Mouse (Mus musculus) heart, adult 2 months (tissue): ENCODE measurements around the gene Nup205. TPM values are rescaled to one million over a fixed set of nuclear protein-coding genes. Genes with fewer than 3 reads are reported as not detected.

ENCODE experiments used
- DNase-seq, 2 experiments: peaks; one replicate each; pipeline ENCODE4 v3.0.0; 2021
- H3K27ac ChIP-seq: fragments of 200-600 bp; 2 replicates; pipeline ENCODE4 v1.8.1; 2022
- H3K27me3 ChIP-seq: fragments of 200-500 bp; 2 replicates; pipeline ENCODE4 v1.6.1; 2012; ENCODE audit warnings: mild to moderate bottlenecking, low read length, inconsistent platforms, mixed read lengths; ENCODE audit not compliant: control insufficient read depth, insufficient read depth
- H3K36me3 ChIP-seq: fragments of 200-500 bp; 2 replicates; pipeline ENCODE4 v1.6.1; 2012; ENCODE audit warnings: low read length, inconsistent platforms; ENCODE audit not compliant: control insufficient read depth, insufficient read depth
- H3K4me1 ChIP-seq: fragments of 200-500 bp; 2 replicates; pipeline ENCODE4 v1.6.1; 2011; ENCODE audit warnings: low read length; ENCODE audit not compliant: control insufficient read depth, insufficient read depth
- H3K4me3 ChIP-seq: fragments of 200-600 bp; 2 replicates; pipeline ENCODE4 v1.8.1; 2022
- H3K79me2 ChIP-seq: fragments of 200-500 bp; replicated peaks from 2 replicates; pipeline ENCODE4 v1.6.1; 2012; ENCODE audit warnings: mild to moderate bottlenecking, inconsistent platforms, low read length, moderate library complexity, mixed read lengths; ENCODE audit not compliant: control insufficient read depth, insufficient read depth
- H3K9ac ChIP-seq: fragments of 200-500 bp; 2 replicates; pipeline ENCODE4 v1.6.1; 2012; ENCODE audit warnings: low read depth, mild to moderate bottlenecking, control low read depth, inconsistent platforms, low read length, mixed read lengths
- CTCF ChIP-seq: fragments of 200-600 bp; IDR thresholded peaks from 2 replicates; pipeline ENCODE4 v1.8.1; 2022; ENCODE audit warnings: antibody characterized with exemption, mild to moderate bottlenecking, moderate library complexity
- EP300 ChIP-seq: fragments of 200-500 bp; IDR thresholded peaks from 2 replicates; pipeline ENCODE4 v1.6.1; 2011; ENCODE audit warnings: low read depth, low read length, control low read depth; ENCODE audit not compliant: insufficient read depth
- POLR2A ChIP-seq: fragments of 200-500 bp; IDR thresholded peaks from 2 replicates; pipeline ENCODE4 v1.6.1; 2011; ENCODE audit warnings: mild to moderate bottlenecking, low read depth, low read length, control low read depth; ENCODE audit not compliant: insufficient read depth
- WGBS: fragments of 180-500 bp; shearing (Covaris S2); methylation state at CpG from one replicate; pipeline ENCODE4 v1.1.7; 2018; 5-methylcytosine and 5-hydroxymethylcytosine counted together
- intact Hi-C: fragments of 180-260 bp; cut with DNase I; formaldehyde crosslinking; loops from one replicate; pipeline ENCODE4 v1.15.1; 2025
- polyA plus RNA-seq: library from polyadenylated mRNA; depleted of rRNA; stranded (reverse); fragments of >200 nt; gene quantifications from 2 replicates; pipeline ENCODE4 v1.2.3, GENCODE M21; 2012
- total RNA-seq, 2 experiments: library from RNA; stranded (reverse); gene quantifications; 2 replicates each; pipeline ENCODE4 v1.2.3; 2021

The Nup205 gene
- total and polyA plus RNA-seq, 3 experiments = 5.6 to 14.9 (median 12.4) TPM

DNA sequence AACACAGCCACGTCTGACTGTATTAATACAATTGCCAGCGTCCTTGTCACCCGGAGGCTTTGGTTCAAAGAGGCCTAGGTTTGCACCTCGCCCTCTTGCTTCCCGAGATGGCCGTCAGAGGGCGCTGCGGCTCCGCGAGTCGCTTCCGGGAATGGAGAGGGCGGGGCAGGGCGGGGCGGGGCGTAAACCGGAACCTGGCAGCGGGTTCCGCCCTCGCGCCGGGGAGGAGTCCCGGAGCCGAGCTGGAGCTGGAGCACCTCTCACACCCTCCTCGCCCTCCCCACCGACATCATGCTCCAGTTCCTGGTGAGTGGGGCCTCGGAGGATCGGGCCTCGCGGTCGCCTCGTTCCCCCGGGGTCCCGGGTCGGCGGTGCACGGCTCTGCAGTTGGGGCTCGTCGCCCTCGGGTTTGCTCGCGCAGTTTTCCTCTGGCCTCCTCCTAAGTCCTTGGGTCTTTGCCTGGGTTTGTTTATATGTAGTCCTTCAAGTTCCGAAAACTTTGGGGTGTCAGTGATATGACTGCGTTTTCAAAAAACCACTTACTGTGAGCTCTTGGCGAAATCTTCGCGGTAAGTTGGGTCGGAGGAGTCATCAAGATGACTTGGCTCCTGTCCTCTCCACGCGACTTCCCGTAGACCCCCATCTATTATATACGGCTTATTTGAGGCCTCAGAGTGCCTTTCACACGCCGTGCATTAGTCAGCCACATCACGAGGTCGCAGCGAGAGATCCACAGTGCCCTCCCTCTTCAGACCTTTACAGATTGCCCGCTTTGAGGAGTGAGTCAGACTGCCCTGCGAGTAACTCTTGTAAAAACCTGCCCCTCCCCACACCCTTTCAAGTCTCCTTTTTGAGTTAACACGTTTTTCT lies 75.5 kb downstream of the Nup205 start:
- no peaks in the 10 kb centered on the region for H3K27me3 ChIP-seq
- peak; percentile 90 to 92 for DNase-seq
- WGBS = under 1% methylated on average over 60 of the region's 60 CpGs
- peak overlapping the region; percentile 98 for H3K27ac ChIP-seq
- H3K9ac ChIP-seq = peak overlapping the region; percentile 89
- peaks cover 18% of the 10 kb centered on the region for H3K4me1 ChIP-seq
- peak overlapping the region; percentile 92 for H3K4me3 ChIP-seq
- intact Hi-C loops = loop anchor here (1.0 to 5.0 kb wide), 4 partner anchors 44 to 1140 kb away; no protein-coding TSS in a partner anchor
- TF ChIP-seq CTCF = peak; percentile 85
- TF ChIP-seq EP300 = 0 out of 2 replicates have a peak, but pooled peaks have one; percentile 28
- TF ChIP-seq POLR2A = peak; percentile 95
- peaks cover 18% of the 10 kb centered on the region for H3K36me3 ChIP-seq
- H3K79me2 ChIP-seq = peaks cover 2% of the 10 kb centered on the region; the same call in 1 of the 2 replicates

- peak overlapping the region; percentile 98 for H3K27ac ChIP-seq
- H3K4me1 ChIP-seq = peaks cover 20% of the 10 kb centered on the region
- H3K4me3 ChIP-seq = peak overlapping the region; percentile 92
- no peak for TF ChIP-seq EP300
- no peak for TF ChIP-seq POLR2A
- TF ChIP-seq CTCF = no peak
- H3K27me3 ChIP-seq = no peaks in the 10 kb centered on the region
- WGBS = 46% methylated on average over 5 of the region's 5 CpGs
- peaks cover 18% of the 10 kb centered on the region for H3K36me3 ChIP-seq
- DNase-seq = no peak
- intact Hi-C loops = loop anchor here (2.0 to 5.0 kb wide), 3 partner anchors 43 to 1139 kb away; no protein-coding TSS in a partner anchor
- H3K9ac ChIP-seq = peak overlapping the region; percentile 29
- H3K79me2 ChIP-seq = peaks cover 3% of the 10 kb centered on the region
These were observed 76.3 kb downstream of the Nup205 start for GRCm38 (mm10) chr6:35253474-35253873.

DNA sequence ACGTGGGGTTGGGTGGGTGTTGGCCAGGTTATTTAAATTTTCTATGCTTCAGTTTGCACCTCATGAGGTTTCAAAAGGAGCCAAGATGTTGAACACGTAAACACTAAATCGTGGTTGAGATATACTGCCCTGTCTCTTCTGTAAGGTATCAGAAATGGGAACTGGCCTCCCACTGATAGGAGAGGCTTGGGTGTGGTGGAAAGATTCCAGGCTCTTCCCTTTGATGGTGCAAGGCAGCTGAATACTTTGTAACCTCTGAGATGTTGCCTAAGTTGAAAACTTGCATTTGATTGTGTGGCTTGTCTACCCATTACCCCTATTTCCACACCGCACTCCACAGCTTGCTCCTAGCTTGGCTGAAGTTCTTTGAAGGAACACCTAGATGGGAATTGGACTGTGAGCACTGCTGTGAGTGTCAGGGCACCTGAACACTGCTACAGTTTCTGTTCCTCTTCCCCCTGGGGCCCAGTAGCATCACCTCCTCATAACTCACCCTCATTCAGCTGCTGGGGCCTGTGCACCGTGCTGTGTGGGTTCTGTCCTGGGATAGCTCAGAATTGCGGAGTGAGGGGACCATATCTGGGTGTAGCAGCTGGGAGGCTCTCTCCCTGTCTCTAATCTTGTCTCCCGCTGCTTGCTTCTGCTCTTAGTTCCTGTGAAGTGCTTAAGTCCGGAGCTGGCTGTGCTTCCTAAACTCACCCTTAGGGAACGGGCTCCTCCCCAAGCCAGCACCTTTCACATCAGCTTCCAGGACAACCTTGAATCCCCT lies 77.1 kb downstream of the Nup205 start:
- no peaks in the 10 kb centered on the region for H3K27me3 ChIP-seq
- peak overlapping the region; percentile 98 for H3K27ac ChIP-seq
- H3K4me1 ChIP-seq = peaks cover 23% of the 10 kb centered on the region
- WGBS = 30% methylated on average over 9 of the region's 9 CpGs
- no peak for TF ChIP-seq POLR2A
- TF ChIP-seq CTCF = 0 out of 2 replicates have a peak, but pooled peaks have one; percentile 13
- no peak for TF ChIP-seq EP300
- H3K9ac ChIP-seq = peak overlapping the region; percentile 63
- H3K79me2 ChIP-seq = peaks cover 4% of the 10 kb centered on the region
- DNase-seq = no peak
- H3K36me3 ChIP-seq = peaks cover 18% of the 10 kb centered on the region
- intact Hi-C loops = loop anchor here (5.0 kb wide), 2 partner anchors 313 to 1138 kb away; no protein-coding TSS in a partner anchor
- no peak overlapping the region for H3K4me3 ChIP-seq

DNA sequence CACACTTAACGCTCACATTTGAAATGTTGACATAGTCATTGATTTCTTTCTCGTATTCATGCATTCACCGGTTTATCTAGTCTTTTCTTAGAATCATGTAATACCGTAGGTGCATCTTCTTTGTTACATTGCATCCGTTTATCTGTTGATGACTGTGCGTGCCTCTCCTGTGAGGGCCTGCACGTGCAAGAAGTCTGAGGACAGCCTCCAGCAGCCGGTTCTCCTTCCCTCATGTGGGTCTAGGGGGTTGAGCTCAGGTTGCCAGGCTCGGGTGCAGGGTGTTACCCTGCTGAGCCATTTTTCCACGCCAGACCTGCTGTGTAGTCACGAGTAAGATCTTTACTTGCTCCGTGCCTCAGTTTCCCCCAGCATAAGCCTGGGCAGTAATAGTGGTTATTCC lies 77.8 kb downstream of the Nup205 start:
- Histone ChIP-seq H3K36me3 (peaks cover 21% of the 10 kb centered on the region), H3K27ac (peak overlapping the region; percentile 98), H3K4me3 (no peak overlapping the region), H3K4me1 (peaks cover 26% of the 10 kb centered on the region), H3K9ac (no peak overlapping the region; the same call in 1 of the 2 replicates), H3K79me2 (peaks cover 4% of the 10 kb centered on the region), H3K27me3 (no peaks in the 10 kb centered on the region)
- DNase-seq = no peak
- intact Hi-C loops = no loop called here
- TF ChIP-seq POLR2A (no peak), CTCF (no peak), EP300 (no peak)
- 55% methylated on average over 12 of the region's 12 CpGs for WGBS

GRCm38 (mm10) chr6:35256691-35257090 lies 79.5 kb downstream of the Nup205 start:
- Histone ChIP-seq H3K27me3 (no peaks in the 10 kb centered on the region), H3K4me3 (no peak overlapping the region), H3K36me3 (peaks cover 26% of the 10 kb centered on the region), H3K9ac (no peak overlapping the region), H3K4me1 (peaks cover 30% of the 10 kb centered on the region), H3K27ac (peak overlapping the region; percentile 68), H3K79me2 (peaks cover 4% of the 10 kb centered on the region)
- peak; percentile 67 to 83 for DNase-seq
- no peak for TF ChIP-seq CTCF
- 0 out of 2 replicates have a peak, but pooled peaks have one; percentile 31 for TF ChIP-seq POLR2A
- TF ChIP-seq EP300 = no peak
- intact Hi-C loops = no loop called here
- WGBS = 13% methylated on average over 7 of the region's 7 CpGs
